Mouse (Mus musculus): Measurements from ENCODE around the gene Urb1. TPM values are rescaled to one million over a fixed set of nuclear protein-coding genes. Genes with fewer than 3 reads are reported as not detected.

Urb1 gene
- polyA plus RNA-seq, 1 experiment from 2014 or later: 4.2 TPM

GRCm38 (mm10) chr16:90848697-90849096 lies 38.5 kb upstream of the Urb1 start:
- Histone ChIP-seq H3K9me3 (replicated peaks; ENCODE audit: low read length) (no peaks in the 10 kb centered on the region), H3K4me3 (replicated peaks; ENCODE audit: low read depth, low read length) (no peak overlapping the region), H3K27ac (no peak overlapping the region; the same call in 1 of the 2 replicates), H3K4me1 (replicated peaks; ENCODE audit: insufficient read depth, low read length) (no peaks in the 10 kb centered on the region; the same call in 1 of the 2 replicates), H3K36me3 (ENCODE audit: insufficient read depth, low read length) (no peaks in the 10 kb centered on the region), H3K9ac (ENCODE audit: low read depth, low read length) (no peak overlapping the region), H3K4me2 (ENCODE audit: low read length) (no peak overlapping the region), H3K27me3 (ENCODE audit: insufficient read depth, low read length) (no peaks in the 10 kb centered on the region)
- DNase-seq (ENCODE audit: low spot score): no peak
- no peak for ATAC-seq (replicated peaks; ENCODE audit: low FRiP score, low read depth)
- WGBS: 60% methylated on average over 7 of the region's 7 CpGs
- no peak for TF ChIP-seq CTCF (IDR thresholded peaks at IDR 0.05; ENCODE audit: low read depth)

GRCm38 (mm10) chr16:90845591-90845990 lies 35.4 kb upstream of the Urb1 start:
- Histone ChIP-seq H3K4me3 (replicated peaks; ENCODE audit: low read depth, low read length) (no peak overlapping the region), H3K36me3 (ENCODE audit: insufficient read depth, low read length) (no peaks in the 10 kb centered on the region), H3K4me1 (replicated peaks; ENCODE audit: insufficient read depth, low read length) (no peaks in the 10 kb centered on the region; the same call in 1 of the 2 replicates), H3K27ac (no peak overlapping the region), H3K9me3 (replicated peaks; ENCODE audit: low read length) (no peaks in the 10 kb centered on the region), H3K27me3 (ENCODE audit: insufficient read depth, low read length) (no peaks in the 10 kb centered on the region), H3K4me2 (ENCODE audit: low read length) (no peak overlapping the region), H3K9ac (ENCODE audit: low read depth, low read length) (no peak overlapping the region)
- no peak for ATAC-seq (replicated peaks; ENCODE audit: low FRiP score, low read depth)
- 45% methylated on average over 13 of the region's 13 CpGs for WGBS
- no peak for DNase-seq (ENCODE audit: low spot score)
- no peak for TF ChIP-seq CTCF (IDR thresholded peaks at IDR 0.05; ENCODE audit: low read depth)

- Histone ChIP-seq H3K27me3 (ENCODE audit: insufficient read depth, low read length) (no peaks in the 10 kb centered on the region), H3K4me2 (ENCODE audit: low read length) (no peak overlapping the region), H3K4me3 (replicated peaks; ENCODE audit: low read depth, low read length) (no peak overlapping the region), H3K9me3 (replicated peaks; ENCODE audit: low read length) (no peaks in the 10 kb centered on the region), H3K4me1 (replicated peaks; ENCODE audit: insufficient read depth, low read length) (no peaks in the 10 kb centered on the region; the same call in 1 of the 2 replicates), H3K9ac (ENCODE audit: low read depth, low read length) (no peak overlapping the region), H3K27ac (no peak overlapping the region), H3K36me3 (ENCODE audit: insufficient read depth, low read length) (no peaks in the 10 kb centered on the region)
- DNase-seq (ENCODE audit: low spot score) (no peak), ATAC-seq (replicated peaks; ENCODE audit: low FRiP score, low read depth) (no peak)
- TF ChIP-seq CTCF (IDR thresholded peaks at IDR 0.05; ENCODE audit: low read depth): no peak
- 75% methylated on average over 6 of the region's 6 CpGs for WGBS
These were observed 34.8 kb upstream of the Urb1 start for GRCm38 (mm10) chr16:90845038-90845437.

DNA sequence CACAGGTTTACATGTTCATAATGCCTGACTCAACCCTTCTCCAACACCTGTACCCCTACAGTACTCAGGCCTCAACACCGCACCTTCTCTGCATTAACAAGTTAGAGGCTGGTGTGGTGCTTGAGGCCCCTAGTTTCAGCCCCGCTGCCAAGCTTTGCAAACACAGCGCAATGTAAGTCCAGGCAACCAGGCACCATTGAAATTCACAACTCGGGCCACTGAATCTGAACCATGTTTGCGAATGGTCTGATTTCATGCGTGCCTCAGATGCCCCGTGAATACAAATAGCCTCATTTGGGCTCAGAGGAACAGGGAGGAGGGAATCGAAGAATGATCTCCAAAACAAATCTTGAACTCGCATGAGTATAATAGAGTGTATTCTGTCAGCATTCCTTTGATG lies 32.0 kb upstream of the Urb1 start:
- ATAC-seq (replicated peaks; ENCODE audit: low FRiP score, low read depth): no peak

GRCm38 (mm10) chr16:90837431-90837830 lies 27.2 kb upstream of the Urb1 start:
- Histone ChIP-seq H3K36me3 (ENCODE audit: insufficient read depth, low read length) (no peaks in the 10 kb centered on the region), H3K9ac (ENCODE audit: low read depth, low read length) (no peak overlapping the region), H3K4me2 (ENCODE audit: low read length) (no peak overlapping the region), H3K4me3 (replicated peaks; ENCODE audit: low read depth, low read length) (no peak overlapping the region), H3K4me1 (replicated peaks; ENCODE audit: insufficient read depth, low read length) (no peaks in the 10 kb centered on the region; the same call in 1 of the 2 replicates), H3K27me3 (ENCODE audit: insufficient read depth, low read length) (no peaks in the 10 kb centered on the region), H3K9me3 (replicated peaks; ENCODE audit: low read length) (no peaks in the 10 kb centered on the region), H3K27ac (no peak overlapping the region)
- DNase-seq (ENCODE audit: low spot score) (no peak), ATAC-seq (replicated peaks; ENCODE audit: low FRiP score, low read depth) (no peak)
- 70% methylated on average over 8 of the region's 8 CpGs for WGBS
- no peak for TF ChIP-seq CTCF (IDR thresholded peaks at IDR 0.05; ENCODE audit: low read depth)

More for the DNA sequence above, 32.0 kb upstream of the Urb1 start:
- WGBS: 52% methylated on average over 9 of the region's 9 CpGs
- DNase-seq (ENCODE audit: low spot score): no peak
- Histone ChIP-seq H3K4me1 (replicated peaks; ENCODE audit: insufficient read depth, low read length) (no peaks in the 10 kb centered on the region; the same call in 1 of the 2 replicates), H3K27me3 (ENCODE audit: insufficient read depth, low read length) (no peaks in the 10 kb centered on the region), H3K27ac (no peak overlapping the region), H3K4me2 (ENCODE audit: low read length) (no peak overlapping the region), H3K4me3 (replicated peaks; ENCODE audit: low read depth, low read length) (no peak overlapping the region), H3K36me3 (ENCODE audit: insufficient read depth, low read length) (no peaks in the 10 kb centered on the region), H3K9ac (ENCODE audit: low read depth, low read length) (no peak overlapping the region), H3K9me3 (replicated peaks; ENCODE audit: low read length) (no peaks in the 10 kb centered on the region)
- TF ChIP-seq CTCF (IDR thresholded peaks at IDR 0.05; ENCODE audit: low read depth): no peak

GRCm38 (mm10) chr16:90833041-90833791 lies 23.0 kb upstream of the Urb1 start:
- Histone ChIP-seq H3K36me3 (ENCODE audit: insufficient read depth, low read length) (no peaks in the 10 kb centered on the region), H3K4me2 (ENCODE audit: low read length) (no peak overlapping the region), H3K9ac (ENCODE audit: low read depth, low read length) (no peak overlapping the region), H3K27ac (no peak overlapping the region), H3K27me3 (ENCODE audit: insufficient read depth, low read length) (0 out of 2 replicates have a peak, but pooled peaks cover 4% of the 10 kb centered on the region), H3K4me3 (replicated peaks; ENCODE audit: low read depth, low read length) (no peak overlapping the region), H3K9me3 (replicated peaks; ENCODE audit: low read length) (no peaks in the 10 kb centered on the region), H3K4me1 (replicated peaks; ENCODE audit: insufficient read depth, low read length) (peaks cover 13% of the 10 kb centered on the region; the same call in 1 of the 2 replicates)
- no peak for ATAC-seq (replicated peaks; ENCODE audit: low FRiP score, low read depth)
- WGBS: 39% methylated on average over 9 of the region's 9 CpGs
- DNase-seq (ENCODE audit: low spot score): peak; percentile 66
- TF ChIP-seq CTCF (IDR thresholded peaks at IDR 0.05; ENCODE audit: low read depth): peak; percentile 55

All from kidney, postnatal 0 days (tissue).